Mouse (Mus musculus): Measurements from ENCODE around the gene Ecsit.

- TF ChIP-seq POLR2A (IDR thresholded peaks at IDR 0.05; ENCODE audit: control insufficient read depth, low read depth, low read length) (no peak), CTCF (IDR thresholded peaks at IDR 0.05; ENCODE audit: control insufficient read depth, insufficient read depth, insufficient replicate concordance, low read depth, low read length) (no peak)
These were observed 49.8 kb downstream of the Ecsit start for GRCm38 (mm10) chr9:22035300-22036044.

Measured in testis, adult 2 months (tissue).